Mouse (Mus musculus): ENCODE data around the gene Trrap. TPM values are rescaled to one million over a fixed set of nuclear protein-coding genes. Genes with fewer than 3 reads are reported as not detected.

Trrap gene
- 47.4 TPM for polyA plus RNA-seq (2017; shearing (Covaris generic))

DNA sequence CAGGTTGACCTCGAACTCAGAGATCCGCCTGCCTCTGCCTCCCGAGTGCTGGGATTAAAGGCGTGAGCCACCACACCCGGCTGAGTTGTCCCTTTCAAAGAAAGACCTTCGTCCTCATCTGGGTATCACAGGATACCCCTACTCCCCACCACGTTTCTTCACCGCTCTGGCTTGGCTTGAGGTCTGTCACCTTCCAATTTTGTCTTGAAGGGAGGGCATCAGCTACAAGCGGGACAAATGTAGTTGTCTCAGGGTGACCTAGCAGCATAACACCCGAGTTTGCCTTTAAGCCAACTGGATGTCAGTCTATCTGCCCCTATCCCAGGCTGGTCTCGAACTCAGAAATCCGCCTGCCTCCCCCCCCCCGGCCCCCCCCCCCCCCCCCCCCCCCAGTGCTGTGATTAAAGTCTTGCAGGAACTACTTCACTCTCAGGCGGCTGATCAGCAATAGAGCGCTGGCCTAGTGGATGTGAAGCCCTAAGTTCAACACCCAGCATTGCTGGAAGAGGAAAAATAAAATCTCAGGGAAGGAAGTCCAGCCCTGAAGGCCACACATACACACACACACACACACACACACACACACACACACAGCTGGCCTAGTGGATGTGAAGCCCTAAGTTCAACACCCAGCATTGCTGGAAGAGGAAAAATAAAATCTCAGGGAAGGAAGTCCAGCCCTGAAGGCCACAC, at the start of gene Trrap:
Gene Trrap (plus strand): TSS at position 627 of the 693 bp plus-strand sequence.

DNA sequence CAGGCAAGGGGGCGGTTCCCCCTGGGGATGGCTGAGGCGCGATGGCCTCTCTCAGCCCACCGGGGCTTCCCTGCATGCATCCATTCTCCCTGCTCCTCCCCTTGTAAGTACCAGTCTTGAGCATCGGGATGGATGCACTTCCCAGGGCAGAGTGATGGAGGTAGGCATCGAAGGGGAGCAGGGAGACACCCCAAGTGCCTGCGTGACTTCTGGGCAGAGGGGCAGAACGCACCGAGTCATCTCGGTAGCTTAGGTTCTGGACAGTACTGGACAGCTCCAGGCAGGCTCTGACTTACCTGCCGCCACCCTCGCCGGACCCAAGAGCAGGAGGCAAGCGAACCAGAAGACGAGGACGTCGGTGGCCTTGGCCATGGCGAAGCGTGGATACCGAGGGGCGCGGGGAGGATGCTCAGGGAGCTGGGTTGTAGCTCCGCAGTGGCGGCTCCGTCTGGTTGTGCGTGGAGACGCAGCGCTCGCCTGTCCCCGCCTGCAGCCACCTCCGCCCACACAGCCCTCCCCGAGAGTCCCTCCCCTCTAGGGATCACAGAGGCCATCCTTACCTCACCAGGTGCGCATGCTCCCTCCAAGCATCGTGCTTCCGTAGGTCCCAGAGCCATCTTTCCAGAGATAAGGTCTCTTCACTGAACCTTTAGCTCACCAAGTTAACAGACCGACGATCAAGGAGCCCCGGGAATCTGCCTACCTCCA, 6.2 kb upstream of the Trrap start, which contains the start of gene Tmem130:
Gene Tmem130 (minus strand): TSS at position 658 of the 708 bp plus-strand sequence.

Other genes with a start within 250 kb of the Trrap start
- not detected for gene Nptx2, start 221.8 kb upstream of the Trrap start, polyA plus RNA-seq (2017; shearing (Covaris generic))
- gene Tmem130, start 5.9 kb upstream of the Trrap start, polyA plus RNA-seq (2017; shearing (Covaris generic)): not detected
- 3.1 TPM for gene Smurf1, start 198.1 kb downstream of the Trrap start, polyA plus RNA-seq (2017; shearing (Covaris generic))